Mouse (Mus musculus): Measurements from ENCODE around the gene Olfr791. TPM values are rescaled to one million over a fixed set of nuclear protein-coding genes. Genes with fewer than 3 reads are reported as not detected.

Gene Olfr791
- polyA plus RNA-seq (2014; fragmentation: Illumina TruSeq; extraction: RNeasy Lipid Tissue Mini Kit (QIAGEN cat#74804); ENCODE audit: low replicate concordance) = not detected

GRCm38 (mm10) chr10:129521492-129521891 lies at the start of gene Olfr791:
Gene Olfr791 (plus strand): TSS chr10:129521792.

GRCm38 (mm10) chr10:129484452-129484851 lies 37.1 kb upstream of the Olfr791 start, which contains the start of gene Olfr789:
Gene Olfr789 (plus strand): TSS chr10:129484752.

GRCm38 (mm10) chr10:129498192-129498591 lies 23.4 kb upstream of the Olfr791 start, which contains the start of gene Olfr790:
Gene Olfr790 (plus strand): TSS chr10:129498492.

GRCm38 (mm10) chr10:129538862-129539261 lies 17.3 kb downstream of the Olfr791 start, which contains the start of gene Olfr792:
Gene Olfr792 (plus strand): TSS chr10:129539162.

GRCm38 (mm10) chr10:129567355-129567754 lies 45.8 kb downstream of the Olfr791 start, which contains the start of gene Olfr794:
Gene Olfr794 (plus strand): TSS chr10:129567655.

Other genes with a start within 250 kb of the Olfr791 start
- not detected for gene Olfr780, start 203.7 kb upstream of the Olfr791 start, polyA plus RNA-seq (2014; fragmentation: Illumina TruSeq; extraction: RNeasy Lipid Tissue Mini Kit (QIAGEN cat#74804); ENCODE audit: low replicate concordance)
- not detected for gene Olfr781, start 192.9 kb upstream of the Olfr791 start, polyA plus RNA-seq (2014; fragmentation: Illumina TruSeq; extraction: RNeasy Lipid Tissue Mini Kit (QIAGEN cat#74804); ENCODE audit: low replicate concordance)
- gene Olfr782, start 172.9 kb upstream of the Olfr791 start, polyA plus RNA-seq (2014; fragmentation: Illumina TruSeq; extraction: RNeasy Lipid Tissue Mini Kit (QIAGEN cat#74804); ENCODE audit: low replicate concordance) = not detected
- gene Olfr784, start 137.7 kb upstream of the Olfr791 start, polyA plus RNA-seq (2014; fragmentation: Illumina TruSeq; extraction: RNeasy Lipid Tissue Mini Kit (QIAGEN cat#74804); ENCODE audit: low replicate concordance) = not detected
- not detected for gene Olfr785, start 116.4 kb upstream of the Olfr791 start, polyA plus RNA-seq (2014; fragmentation: Illumina TruSeq; extraction: RNeasy Lipid Tissue Mini Kit (QIAGEN cat#74804); ENCODE audit: low replicate concordance)
- not detected for gene Olfr786, start 94.5 kb upstream of the Olfr791 start, polyA plus RNA-seq (2014; fragmentation: Illumina TruSeq; extraction: RNeasy Lipid Tissue Mini Kit (QIAGEN cat#74804); ENCODE audit: low replicate concordance)
- not detected for gene Olfr787, start 59.9 kb upstream of the Olfr791 start, polyA plus RNA-seq (2014; fragmentation: Illumina TruSeq; extraction: RNeasy Lipid Tissue Mini Kit (QIAGEN cat#74804); ENCODE audit: low replicate concordance)
- gene Olfr788, start 50.8 kb upstream of the Olfr791 start, polyA plus RNA-seq (2014; fragmentation: Illumina TruSeq; extraction: RNeasy Lipid Tissue Mini Kit (QIAGEN cat#74804); ENCODE audit: low replicate concordance) = not detected
- gene Olfr789, start 37.0 kb upstream of the Olfr791 start, polyA plus RNA-seq (2014; fragmentation: Illumina TruSeq; extraction: RNeasy Lipid Tissue Mini Kit (QIAGEN cat#74804); ENCODE audit: low replicate concordance) = not detected
- not detected for gene Olfr790, start 23.3 kb upstream of the Olfr791 start, polyA plus RNA-seq (2014; fragmentation: Illumina TruSeq; extraction: RNeasy Lipid Tissue Mini Kit (QIAGEN cat#74804); ENCODE audit: low replicate concordance)
- gene Olfr792, start 17.4 kb downstream of the Olfr791 start, polyA plus RNA-seq (2014; fragmentation: Illumina TruSeq; extraction: RNeasy Lipid Tissue Mini Kit (QIAGEN cat#74804); ENCODE audit: low replicate concordance) = not detected
- gene Olfr794, start 45.9 kb downstream of the Olfr791 start, polyA plus RNA-seq (2014; fragmentation: Illumina TruSeq; extraction: RNeasy Lipid Tissue Mini Kit (QIAGEN cat#74804); ENCODE audit: low replicate concordance) = not detected
- gene Olfr796, start 90.8 kb downstream of the Olfr791 start, polyA plus RNA-seq (2014; fragmentation: Illumina TruSeq; extraction: RNeasy Lipid Tissue Mini Kit (QIAGEN cat#74804); ENCODE audit: low replicate concordance) = not detected
- gene Olfr798, start 106.1 kb downstream of the Olfr791 start, polyA plus RNA-seq (2014; fragmentation: Illumina TruSeq; extraction: RNeasy Lipid Tissue Mini Kit (QIAGEN cat#74804); ENCODE audit: low replicate concordance) = not detected
- gene Olfr799, start 115.7 kb downstream of the Olfr791 start, polyA plus RNA-seq (2014; fragmentation: Illumina TruSeq; extraction: RNeasy Lipid Tissue Mini Kit (QIAGEN cat#74804); ENCODE audit: low replicate concordance) = not detected
- not detected for gene Olfr800, start 135.9 kb downstream of the Olfr791 start, polyA plus RNA-seq (2014; fragmentation: Illumina TruSeq; extraction: RNeasy Lipid Tissue Mini Kit (QIAGEN cat#74804); ENCODE audit: low replicate concordance)
- not detected for gene Olfr801, start 152.1 kb downstream of the Olfr791 start, polyA plus RNA-seq (2014; fragmentation: Illumina TruSeq; extraction: RNeasy Lipid Tissue Mini Kit (QIAGEN cat#74804); ENCODE audit: low replicate concordance)
- not detected for gene Olfr802, start 166.4 kb downstream of the Olfr791 start, polyA plus RNA-seq (2014; fragmentation: Illumina TruSeq; extraction: RNeasy Lipid Tissue Mini Kit (QIAGEN cat#74804); ENCODE audit: low replicate concordance)
- not detected for gene Olfr803, start 172.5 kb downstream of the Olfr791 start, polyA plus RNA-seq (2014; fragmentation: Illumina TruSeq; extraction: RNeasy Lipid Tissue Mini Kit (QIAGEN cat#74804); ENCODE audit: low replicate concordance)
- not detected for gene Olfr804, start 181.4 kb downstream of the Olfr791 start, polyA plus RNA-seq (2014; fragmentation: Illumina TruSeq; extraction: RNeasy Lipid Tissue Mini Kit (QIAGEN cat#74804); ENCODE audit: low replicate concordance)
- gene Olfr805, start 207.6 kb downstream of the Olfr791 start, polyA plus RNA-seq (2014; fragmentation: Illumina TruSeq; extraction: RNeasy Lipid Tissue Mini Kit (QIAGEN cat#74804); ENCODE audit: low replicate concordance) = not detected
- gene Olfr806, start 220.1 kb downstream of the Olfr791 start, polyA plus RNA-seq (2014; fragmentation: Illumina TruSeq; extraction: RNeasy Lipid Tissue Mini Kit (QIAGEN cat#74804); ENCODE audit: low replicate concordance) = not detected
- not detected for gene Olfr807, start 236.0 kb downstream of the Olfr791 start, polyA plus RNA-seq (2014; fragmentation: Illumina TruSeq; extraction: RNeasy Lipid Tissue Mini Kit (QIAGEN cat#74804); ENCODE audit: low replicate concordance)
- gene Olfr808, start 243.7 kb downstream of the Olfr791 start, polyA plus RNA-seq (2014; fragmentation: Illumina TruSeq; extraction: RNeasy Lipid Tissue Mini Kit (QIAGEN cat#74804); ENCODE audit: low replicate concordance) = not detected

All from small intestine, adult 10 weeks (tissue).